Mouse (Mus musculus): ENCODE data around the gene Rdh16f2.
"Not testable (repeated sequence)": the region's sequence is repeated elsewhere in the genome, so short reads cannot be mapped to it uniquely, and the experiment has no call there.

Rdh16f2 gene

DNA sequence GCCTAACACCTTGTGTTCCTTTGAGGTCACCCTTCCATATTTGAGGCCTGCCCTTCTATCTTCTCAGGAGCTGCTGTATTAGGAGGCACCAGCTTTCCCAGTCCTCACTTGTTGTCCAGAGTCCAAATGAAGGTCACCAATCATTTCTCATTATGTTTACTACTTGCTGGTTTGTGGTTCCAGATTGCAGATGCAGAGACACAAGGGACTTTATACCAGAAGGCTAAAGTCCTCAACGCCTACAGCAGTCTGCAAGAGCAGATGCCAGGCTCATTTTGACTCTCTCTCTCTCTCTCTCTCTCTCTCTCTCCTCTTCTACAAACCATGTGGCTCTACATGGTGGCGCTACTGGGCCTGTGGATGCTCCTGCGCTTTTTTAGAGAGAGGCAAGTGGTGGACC lies at the start of gene Rdh16f2:
TSS of gene Rdh16f2 (plus strand) at position 243 of the 400 bp plus-strand sequence.
- DNase-seq (ENCODE audit: low spot score), result no peak

DNA sequence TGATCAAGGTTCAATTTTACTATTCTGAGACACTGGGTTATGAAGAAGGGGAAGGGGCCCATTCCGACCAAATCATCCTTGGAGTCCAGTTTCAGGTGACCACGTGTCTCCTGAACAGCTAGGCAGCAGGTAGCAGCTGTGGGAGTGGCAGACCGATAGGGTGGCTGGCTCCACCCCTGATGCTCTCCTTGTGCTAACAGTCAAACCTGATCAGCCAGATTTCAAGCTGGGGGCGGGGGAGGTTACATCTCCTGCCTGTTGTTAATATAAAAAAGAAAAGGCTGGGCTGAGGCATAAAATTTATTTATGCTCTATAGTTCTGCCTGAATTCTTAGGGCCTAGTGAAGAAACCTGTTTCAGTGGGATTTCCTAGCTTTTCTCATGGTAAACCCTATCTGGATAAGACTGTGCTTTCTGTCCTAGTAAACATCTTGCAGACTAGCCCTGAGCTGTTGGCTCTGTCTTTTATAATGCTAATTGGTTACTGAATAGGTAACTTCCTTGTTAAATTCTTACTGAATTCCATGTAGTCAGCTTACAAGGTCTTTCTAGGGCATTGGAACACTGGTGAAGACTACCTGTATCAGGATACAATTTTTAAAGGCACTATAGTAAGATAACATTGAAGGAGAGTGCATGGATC lies 48.9 kb upstream of the Rdh16f2 start:
- not testable (repeated sequence) for DNase-seq (ENCODE audit: low spot score)

DNA sequence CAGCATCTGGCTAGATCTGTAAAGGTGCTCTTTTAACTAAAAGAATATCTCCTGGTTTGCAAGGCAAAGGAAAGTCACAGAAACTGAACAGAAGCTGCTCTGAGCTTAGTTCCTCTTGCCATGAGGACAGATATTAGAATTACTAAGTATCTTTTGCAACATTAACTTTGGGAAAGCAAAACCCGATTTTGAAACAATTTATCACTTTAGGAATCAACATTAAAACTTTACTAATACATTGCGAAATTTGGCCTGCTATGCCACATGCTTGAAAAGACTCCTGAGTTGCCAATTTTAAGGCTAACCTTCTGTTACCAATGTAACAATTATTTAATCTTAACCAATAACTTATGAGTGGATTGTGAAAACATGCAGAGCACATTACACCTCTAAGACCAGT lies 44.5 kb upstream of the Rdh16f2 start:
- DNase-seq (ENCODE audit: low spot score), result not testable (repeated sequence)

DNA sequence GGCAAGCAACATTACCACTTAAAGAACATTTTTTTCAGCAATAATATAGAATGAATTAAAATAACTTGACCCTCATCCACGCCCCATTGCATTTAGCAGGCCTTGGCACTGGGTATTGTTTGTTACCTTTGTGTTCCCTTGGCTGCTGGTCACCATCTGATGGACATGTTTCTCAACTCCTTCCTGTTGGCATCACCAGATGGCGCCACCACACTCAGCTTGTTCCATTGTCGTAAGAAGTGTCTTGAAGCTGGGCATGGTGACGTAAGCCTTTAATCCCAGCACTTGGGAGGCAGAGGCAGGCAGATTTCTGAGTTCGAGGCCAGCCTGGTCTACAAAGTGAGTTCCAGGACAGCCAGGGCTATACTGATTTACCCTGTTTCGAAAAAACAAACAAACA lies 40.9 kb upstream of the Rdh16f2 start:
- no peak for DNase-seq (ENCODE audit: low spot score)

DNA sequence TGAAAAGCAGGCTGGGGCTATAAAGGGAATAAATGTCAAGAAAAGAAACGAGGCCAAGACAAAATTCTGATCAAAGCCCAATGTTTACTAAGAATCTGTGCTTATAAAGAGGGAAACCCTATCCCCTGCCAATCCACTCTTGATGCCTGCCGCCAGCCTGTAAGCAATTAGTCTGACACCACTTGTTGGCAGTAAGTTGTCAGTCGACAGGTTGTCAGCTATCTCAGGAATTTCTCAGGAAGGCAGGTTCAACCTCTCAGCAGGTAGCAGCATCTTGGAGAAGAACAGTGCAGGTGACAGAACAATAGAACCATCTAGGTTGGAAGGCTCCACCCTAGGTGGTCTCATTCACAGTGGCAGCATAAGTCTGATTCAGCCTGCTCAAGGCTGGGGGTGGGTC lies 37.2 kb upstream of the Rdh16f2 start:
- DNase-seq (ENCODE audit: low spot score), result no peak

DNA sequence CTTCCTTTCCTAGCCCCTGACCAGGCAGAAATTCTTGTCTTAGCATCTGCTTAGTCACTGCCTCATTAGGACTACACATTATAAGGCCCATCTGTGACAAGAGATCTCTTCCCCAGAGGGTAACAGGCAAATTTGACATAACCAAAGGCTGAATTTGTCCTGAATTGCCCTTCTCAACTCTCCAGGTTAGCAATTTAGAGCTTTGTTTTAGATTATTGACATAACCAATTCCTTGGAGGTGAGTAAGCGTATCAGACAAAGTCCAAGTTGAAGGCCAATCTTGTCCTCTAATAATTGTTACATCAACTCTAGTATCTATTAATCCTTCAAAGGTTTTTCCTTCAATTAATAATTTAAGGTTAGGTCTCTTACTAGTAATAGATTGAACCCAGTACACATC lies 32.1 kb upstream of the Rdh16f2 start:
- not testable (repeated sequence) for DNase-seq (ENCODE audit: low spot score)

DNA sequence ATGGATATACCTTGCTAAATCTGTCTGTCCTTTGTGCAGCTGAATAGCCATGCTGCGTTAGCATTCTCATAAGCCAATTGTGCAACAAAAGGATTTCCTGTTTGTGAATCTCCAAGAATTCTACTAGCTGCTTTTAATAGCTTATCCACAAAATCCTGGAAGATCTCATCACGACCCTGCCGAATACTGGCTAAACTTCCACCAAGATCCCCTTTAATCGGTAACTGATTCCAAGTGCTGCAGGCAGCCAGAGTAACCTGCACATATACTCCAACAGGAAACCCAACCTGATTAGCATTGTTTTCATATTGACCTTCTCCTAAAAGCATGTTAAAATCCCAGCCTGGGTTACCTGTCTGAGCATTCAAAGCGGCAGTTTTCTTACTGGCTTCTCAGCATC lies 31.0 kb upstream of the Rdh16f2 start:
- no peak for DNase-seq (ENCODE audit: low spot score)

DNA sequence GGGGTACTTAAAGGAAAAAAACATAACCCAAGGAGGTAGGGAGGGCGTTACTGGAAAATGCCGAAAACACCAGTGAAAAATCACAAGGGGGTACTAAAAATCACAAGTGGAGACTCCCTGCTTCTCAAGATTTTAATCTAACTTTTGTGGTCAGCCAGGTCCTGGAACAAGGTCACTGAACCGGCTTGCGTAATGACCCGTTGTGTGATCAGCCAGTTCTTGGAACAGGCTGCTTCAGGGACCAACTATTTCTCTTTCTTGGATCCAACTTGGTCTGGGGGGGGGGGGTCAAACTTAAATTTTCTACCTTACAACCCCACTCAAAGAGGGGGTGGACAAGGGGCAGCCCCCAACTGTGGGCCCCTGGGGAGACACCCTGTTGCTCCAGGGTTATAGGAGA lies 28.5 kb upstream of the Rdh16f2 start:
- not testable (repeated sequence) for DNase-seq (ENCODE audit: low spot score)

DNA sequence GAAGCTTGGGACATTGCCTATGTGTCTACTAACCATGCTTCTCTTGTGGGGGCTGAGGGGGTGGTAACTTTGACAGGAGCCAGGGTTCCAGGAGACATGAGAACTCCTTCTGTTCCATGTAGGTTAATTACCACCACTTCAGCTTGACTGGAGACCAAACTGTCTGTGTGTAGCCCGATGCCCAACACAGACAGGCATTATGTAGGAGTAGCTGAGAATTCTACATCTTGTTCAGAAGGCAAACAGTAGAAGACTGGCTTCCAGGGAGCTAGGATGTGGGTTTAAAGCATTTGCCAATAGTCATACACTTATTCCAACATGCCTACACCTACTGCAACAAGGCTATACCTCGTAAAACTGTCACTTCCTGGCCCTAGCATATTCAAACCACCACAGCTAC lies 27.7 kb upstream of the Rdh16f2 start:
- no peak for DNase-seq (ENCODE audit: low spot score)

DNA sequence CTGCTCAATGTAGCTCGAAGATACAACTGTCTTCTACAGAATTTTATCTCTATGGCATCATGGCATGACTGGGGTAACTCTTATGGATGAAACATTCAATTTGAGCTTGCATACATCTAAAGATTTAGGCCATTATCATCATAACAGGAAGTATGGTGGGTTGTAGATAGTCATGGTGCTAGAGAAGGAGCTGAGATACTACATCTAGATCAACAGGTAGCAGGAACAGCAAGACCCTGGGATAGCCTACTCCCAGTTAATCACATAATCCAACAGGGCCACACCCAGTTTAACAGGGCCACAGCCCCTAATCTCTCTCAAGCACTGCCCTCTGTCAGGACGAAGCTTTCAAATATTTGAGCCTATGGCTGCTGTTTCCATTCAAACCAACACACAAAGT lies 25.5 kb upstream of the Rdh16f2 start:
- no peak for DNase-seq (ENCODE audit: low spot score)

DNA sequence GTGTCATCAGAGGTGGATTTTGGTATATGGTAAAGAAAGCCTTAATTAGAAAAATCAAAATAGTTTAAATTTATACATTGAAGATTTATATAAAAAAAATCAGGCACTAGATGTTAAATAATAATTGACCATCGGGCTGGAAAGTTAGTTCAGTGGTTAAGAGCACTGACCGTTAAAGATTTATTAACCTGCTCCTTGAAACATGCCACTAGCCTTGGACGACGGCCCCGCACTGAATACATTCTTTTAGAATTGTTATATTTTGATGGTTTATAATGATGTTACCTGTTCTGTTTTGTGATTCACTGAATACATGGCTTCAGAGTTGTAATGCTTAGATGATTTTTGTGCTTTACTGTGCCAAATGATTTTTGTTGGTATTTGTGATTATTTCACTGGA lies 20.3 kb upstream of the Rdh16f2 start:
- DNase-seq (ENCODE audit: low spot score), result not testable (repeated sequence)

DNA sequence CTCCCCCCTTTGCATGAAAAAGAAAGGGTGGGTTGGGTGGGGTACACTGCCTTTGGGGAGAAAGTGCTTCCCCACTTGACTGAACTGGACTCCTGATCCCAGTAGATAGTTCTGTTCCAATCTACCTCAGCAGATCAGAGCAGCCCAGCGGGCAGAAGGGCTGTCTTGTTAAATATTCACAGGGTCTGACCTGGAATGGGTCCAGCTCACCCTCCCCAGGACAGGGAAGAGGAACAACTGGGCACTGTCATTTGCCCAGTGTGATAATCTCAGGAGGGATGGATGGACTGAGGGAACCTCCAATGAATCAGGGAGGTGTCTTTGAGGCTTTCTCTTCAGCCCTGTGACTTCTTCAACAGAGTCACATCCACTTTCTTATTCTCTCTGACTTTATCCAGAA lies 18.2 kb upstream of the Rdh16f2 start:
- DNase-seq (ENCODE audit: low spot score), result no peak

DNA sequence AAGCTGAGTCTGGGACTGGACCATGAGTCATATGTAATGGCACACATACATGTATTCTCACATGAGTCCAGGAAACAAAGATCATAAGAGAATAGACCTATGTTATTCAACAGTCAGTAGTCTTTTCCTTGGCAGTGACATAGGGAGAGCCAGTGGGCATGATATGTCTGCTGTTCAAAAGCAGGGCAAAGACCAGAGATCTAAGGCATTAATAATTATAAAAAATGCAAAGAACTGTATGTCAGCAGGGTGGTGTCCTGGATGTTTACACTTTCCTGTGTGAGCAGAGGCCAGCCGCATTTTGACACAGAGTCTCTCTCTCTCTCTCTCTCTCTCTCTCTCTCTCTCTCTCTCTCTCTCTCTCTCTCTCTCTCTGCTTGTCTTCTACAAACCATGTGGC lies 16.6 kb upstream of the Rdh16f2 start, which contains the start of gene Rdh19:
TSS of gene Rdh19 (plus strand) at position 301 of the 400 bp plus-strand sequence.
- no peak for DNase-seq (ENCODE audit: low spot score)

DNA sequence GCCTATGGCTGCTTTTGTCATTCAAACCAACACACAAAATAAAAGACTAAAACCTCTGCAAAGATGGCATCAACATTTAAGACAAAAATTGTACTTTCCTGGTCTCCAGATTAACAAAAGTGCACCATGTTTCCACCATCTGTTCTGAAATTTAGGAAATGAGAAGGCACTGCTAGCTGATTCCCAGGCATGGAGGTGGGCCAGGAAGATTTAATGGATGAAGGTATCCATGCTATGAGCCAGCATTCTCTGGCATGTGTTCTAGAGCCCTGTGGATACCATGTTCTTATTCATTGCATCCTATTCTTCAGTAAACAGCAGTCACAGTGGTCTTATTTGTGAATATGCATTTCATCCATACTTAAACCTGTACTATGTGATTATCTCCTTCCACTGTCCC lies 9.9 kb upstream of the Rdh16f2 start:
- no peak for DNase-seq (ENCODE audit: low spot score)

DNA sequence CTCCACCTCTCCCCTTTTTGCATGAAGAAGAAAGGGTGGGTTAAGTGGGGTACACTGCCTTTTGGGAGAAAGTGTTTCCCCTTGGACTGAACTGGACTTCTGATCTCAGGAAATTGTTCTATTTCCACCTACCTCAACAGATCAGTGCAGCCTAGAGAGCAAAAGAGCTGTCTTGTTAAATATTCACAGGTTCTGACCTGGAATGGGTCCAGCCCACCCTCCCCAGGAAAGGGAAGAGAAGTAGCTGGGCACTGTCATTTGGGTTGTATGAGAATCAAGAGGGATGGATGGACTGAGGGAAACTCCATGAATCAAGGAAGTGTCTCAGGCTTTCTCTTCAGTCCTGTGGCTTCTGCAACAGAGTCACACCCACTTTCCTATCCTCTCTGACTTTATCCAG lies 1.3 kb upstream of the Rdh16f2 start:
- no peak for DNase-seq (ENCODE audit: low spot score)

DNA sequence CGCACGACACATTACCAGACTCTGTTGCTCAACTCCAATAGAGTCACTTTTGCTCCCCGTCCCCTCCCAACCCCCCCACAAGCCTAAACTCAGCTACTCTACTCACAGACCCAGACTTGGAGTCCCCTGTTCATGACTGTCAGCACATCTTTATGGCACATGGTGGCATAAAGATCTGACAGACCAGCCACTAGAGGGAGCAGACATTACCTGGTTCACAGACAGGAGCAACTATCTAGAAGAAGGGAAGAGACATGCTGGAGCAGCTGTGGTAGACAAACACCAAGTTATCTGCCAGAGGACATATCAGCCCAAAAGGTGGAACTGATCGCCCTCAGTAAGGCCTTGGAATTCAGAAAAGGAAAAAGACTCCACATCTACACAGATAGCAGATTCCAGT lies 6.2 kb downstream of the Rdh16f2 start:
- peak; percentile 7 for DNase-seq (ENCODE audit: low spot score)

DNA sequence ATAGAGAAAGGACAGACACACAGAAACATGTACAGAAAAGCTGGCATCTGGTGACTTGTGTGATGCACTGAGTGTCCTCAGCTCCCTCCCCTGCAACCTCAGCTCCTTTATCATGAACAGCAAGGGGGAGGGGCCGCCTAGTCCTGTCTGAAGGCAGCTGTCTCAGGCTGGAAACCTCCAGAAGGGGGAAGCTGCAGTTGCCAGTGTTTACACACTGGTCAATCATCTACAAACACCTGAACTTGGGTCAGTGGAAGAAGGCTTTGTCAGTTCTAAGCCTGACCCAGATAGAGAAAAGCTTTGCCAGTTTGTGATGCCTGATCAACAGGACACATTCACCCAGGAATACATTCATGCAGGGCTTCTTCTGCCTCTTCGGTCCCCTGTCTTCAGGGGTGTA lies 11.4 kb downstream of the Rdh16f2 start:
- DNase-seq (ENCODE audit: low spot score), result no peak

DNA sequence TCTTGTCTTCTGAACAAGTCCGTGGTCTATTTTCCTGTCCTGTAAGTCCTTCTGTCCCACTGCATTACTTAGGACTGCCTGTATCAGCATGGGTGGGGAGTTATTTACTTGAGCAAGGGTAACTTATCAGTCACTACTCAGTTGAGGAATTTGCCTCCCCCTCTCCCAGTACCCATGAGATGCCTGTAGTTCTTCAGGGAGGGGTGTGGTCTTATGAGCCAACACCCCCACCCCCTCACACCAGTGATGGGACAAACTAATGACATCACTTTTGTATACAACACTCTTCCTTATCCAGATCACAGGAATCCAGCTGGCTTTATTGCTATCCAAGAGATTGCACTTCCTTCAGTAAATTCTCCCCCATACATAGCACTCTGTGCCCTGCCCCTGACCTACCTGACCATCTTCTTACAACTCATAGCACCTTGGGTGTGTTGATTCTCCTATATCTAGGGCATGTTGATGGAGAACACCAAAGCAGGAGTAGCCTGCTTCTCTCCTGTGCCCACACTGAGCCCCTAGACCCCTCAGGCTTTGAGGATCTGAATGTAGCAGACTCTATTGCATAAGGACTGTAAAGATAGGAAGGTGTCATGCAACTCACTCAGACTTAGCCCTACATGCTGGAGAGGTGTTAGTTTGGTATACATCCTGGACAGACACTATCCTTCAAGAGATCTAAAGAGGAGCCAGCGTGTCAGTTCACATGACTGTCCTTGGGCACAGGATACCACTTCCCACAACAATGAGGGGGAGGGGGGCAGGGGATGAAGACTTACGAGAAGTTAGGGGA lies 12.2 kb downstream of the Rdh16f2 start:
- DNase-seq (ENCODE audit: low spot score), result no peak

DNA sequence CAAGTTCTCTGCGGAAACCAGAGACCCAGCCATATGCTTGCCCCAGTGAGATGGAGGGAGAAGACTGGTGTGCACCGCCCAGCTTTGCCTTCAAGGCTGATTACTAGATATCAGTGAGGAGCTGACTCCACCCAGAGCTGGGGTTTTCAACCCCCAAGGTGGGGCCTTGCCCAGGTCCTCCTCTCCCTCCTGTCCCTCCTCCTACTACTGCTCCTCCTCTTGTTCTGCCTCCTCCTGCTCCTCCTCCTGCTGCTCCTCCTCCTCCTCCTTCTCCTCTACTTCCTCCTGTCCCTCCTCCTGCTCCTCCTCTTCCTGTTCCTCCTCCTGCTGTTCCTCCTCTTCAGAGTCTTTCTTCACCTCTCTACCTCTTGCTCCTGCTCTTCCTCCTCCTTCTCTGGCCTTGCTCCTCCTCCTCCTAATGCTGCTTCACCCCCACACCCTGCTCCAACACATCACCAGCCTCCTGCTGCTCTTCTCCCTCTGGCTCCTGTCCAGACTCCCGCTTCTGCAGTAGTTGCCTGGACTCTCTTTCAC lies 12.9 kb downstream of the Rdh16f2 start:
- DNase-seq (ENCODE audit: low spot score), result peak; percentile 3

DNA sequence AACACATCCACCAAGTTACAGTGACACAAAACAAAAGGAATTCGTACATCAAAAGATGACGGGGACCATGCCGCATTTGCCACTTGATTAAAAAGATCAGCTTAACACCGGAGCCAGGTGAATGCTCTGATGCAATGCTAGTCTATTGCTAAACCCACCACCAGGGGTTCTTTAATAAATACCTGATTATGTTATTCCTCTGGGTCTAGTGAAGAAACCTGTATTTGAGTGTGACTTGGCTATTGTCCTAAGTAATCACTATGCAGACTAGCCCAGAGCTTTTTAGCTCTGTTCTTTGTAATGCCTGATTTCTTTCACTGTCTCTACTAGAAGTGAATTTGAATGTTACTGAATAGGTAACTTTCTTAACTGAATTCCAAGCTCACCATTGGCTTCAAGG lies 14.8 kb downstream of the Rdh16f2 start:
- DNase-seq (ENCODE audit: low spot score), result no peak

DNA sequence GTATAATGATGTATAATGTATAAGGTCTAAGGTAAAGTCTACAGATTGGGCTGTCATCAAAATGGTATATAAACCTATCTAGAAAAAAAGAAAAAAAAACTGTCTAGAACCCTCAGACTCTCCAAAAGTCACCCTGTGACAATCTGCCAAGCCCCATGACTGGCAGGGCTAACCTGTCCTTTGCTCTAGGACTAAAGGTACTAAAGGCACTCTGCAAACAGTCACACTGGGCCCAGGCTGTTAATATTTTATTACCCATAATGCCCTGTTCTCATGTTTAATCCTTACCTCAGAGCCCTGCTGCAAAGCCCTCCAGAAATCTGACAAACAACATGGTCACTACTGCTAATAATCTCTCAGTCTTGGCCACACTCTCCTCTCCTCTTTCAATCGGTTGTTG lies 20.3 kb downstream of the Rdh16f2 start:
- DNase-seq (ENCODE audit: low spot score), result no peak

DNA sequence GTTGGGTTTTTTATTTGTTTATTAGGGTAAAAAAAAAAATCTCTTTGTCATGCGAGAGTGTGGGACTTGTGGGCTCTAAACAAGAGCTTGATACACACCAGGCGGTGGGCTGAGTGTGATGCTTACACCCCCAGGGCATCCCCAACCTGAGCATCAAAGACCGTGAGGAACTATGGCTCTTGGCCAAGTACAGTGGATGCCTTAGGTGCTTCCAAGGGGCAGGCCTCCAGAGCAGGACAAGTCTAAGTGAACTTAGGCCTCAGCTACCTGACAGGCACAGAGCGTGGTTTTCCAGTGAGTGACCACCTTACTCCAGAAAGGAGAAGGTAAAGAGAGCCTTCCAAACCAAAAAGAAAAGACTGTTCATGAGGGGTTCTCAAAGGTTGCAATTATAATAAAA lies 20.7 kb downstream of the Rdh16f2 start:
- no peak for DNase-seq (ENCODE audit: low spot score)

DNA sequence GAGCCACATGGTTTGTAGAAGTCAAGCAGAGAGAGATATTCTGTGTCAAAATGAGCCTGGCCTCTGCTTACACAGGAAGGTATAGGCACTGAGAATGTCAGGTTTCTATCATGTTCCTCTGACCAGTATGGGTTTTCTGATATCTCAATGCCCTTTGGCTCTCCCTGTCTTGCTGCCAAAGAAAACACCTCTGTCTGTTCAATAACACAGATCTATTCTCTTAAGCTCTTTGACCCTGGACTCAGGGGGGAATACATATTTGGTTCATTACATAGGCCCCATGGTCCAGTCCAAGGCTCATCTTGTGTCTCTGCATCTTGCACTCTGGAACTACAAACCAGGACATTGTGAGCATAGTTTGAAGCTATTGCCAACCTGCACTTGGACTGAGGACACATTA lies 22.3 kb downstream of the Rdh16f2 start, which contains the start of gene Rdh7:
TSS of gene Rdh7 (minus strand) at position 213 of the 400 bp plus-strand sequence.
- no peak for DNase-seq (ENCODE audit: low spot score)
